Mouse (Mus musculus): ENCODE results near the gene Asf1b. TPM values are rescaled to one million over a fixed set of nuclear protein-coding genes. Genes with fewer than 3 reads are reported as not detected.
A peak's percentile ranks its signal among the peaks of the same experiment; 100 is the strongest.
"Not testable (repeated sequence)": the region's sequence is repeated elsewhere in the genome, so short reads cannot be mapped to it uniquely, and the experiment has no call there.

Gene Asf1b
- polyA plus RNA-seq, 1 experiment = 3.6 TPM

- TF ChIP-seq POLR2A (IDR thresholded peaks at IDR 0.05; ENCODE audit: low read depth, low read length) (no peak), CTCF (conservative IDR thresholded peaks at IDR 0.05; ENCODE audit: insufficient read depth, insufficient read length, low read depth, low read length) (no peak)
- peaks cover 21% of the 10 kb centered on the region for H3K4me1 ChIP-seq (ENCODE audit: control insufficient read depth, insufficient read depth, low read length)
- no peak overlapping the region for H3K4me3 ChIP-seq (ENCODE audit: insufficient read depth, low read depth, low read length)
- DNase-seq = no peak
- H3K36me3 ChIP-seq (ENCODE audit: control insufficient read depth, insufficient read depth, low read length) = no peaks in the 10 kb centered on the region
- H3K27ac ChIP-seq (ENCODE audit: insufficient read depth, low read depth, low read length) = peak overlapping the region; percentile 29
- no peaks in the 10 kb centered on the region for H3K27me3 ChIP-seq (replicated peaks; ENCODE audit: control insufficient read depth, insufficient read depth, low read length)
- WGBS = 71% methylated on average over 9 of the region's 9 CpGs
Observed at GRCm38 (mm10) chr8:83978200-83978599, 22.9 kb downstream of the Asf1b start.

DNA sequence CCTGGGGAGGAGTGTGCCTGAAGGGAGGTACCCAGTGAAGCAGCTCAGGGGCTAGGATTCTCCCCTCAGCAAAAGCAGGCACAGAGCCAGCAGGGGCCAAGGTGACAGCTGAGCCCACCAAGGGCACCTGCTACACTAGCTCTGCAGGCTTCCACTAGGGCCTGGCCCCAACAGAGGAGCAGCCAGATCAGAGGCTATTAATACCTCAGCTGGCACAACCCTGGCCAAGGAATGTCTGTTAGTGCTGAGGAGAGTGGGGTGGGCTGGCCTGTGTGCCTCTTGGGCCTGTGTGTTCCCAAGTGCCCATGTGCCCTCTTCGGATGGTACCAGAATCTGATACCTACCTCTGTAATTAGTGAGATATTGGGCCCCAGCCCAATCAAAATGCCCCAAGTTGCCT lies 24.9 kb downstream of the Asf1b start:
- 76% methylated on average over 1 of the region's 1 CpGs for WGBS
- no peak overlapping the region for H3K4me3 ChIP-seq (ENCODE audit: insufficient read depth, low read depth, low read length)
- no peaks in the 10 kb centered on the region for H3K27me3 ChIP-seq (replicated peaks; ENCODE audit: control insufficient read depth, insufficient read depth, low read length)
- no peaks in the 10 kb centered on the region for H3K36me3 ChIP-seq (ENCODE audit: control insufficient read depth, insufficient read depth, low read length)
- H3K27ac ChIP-seq (ENCODE audit: insufficient read depth, low read depth, low read length) = no peak overlapping the region
- peaks cover 15% of the 10 kb centered on the region for H3K4me1 ChIP-seq (ENCODE audit: control insufficient read depth, insufficient read depth, low read length)
- TF ChIP-seq CTCF (conservative IDR thresholded peaks at IDR 0.05; ENCODE audit: insufficient read depth, insufficient read length, low read depth, low read length) (no peak), POLR2A (IDR thresholded peaks at IDR 0.05; ENCODE audit: low read depth, low read length) (no peak)
- DNase-seq = no peak

DNA sequence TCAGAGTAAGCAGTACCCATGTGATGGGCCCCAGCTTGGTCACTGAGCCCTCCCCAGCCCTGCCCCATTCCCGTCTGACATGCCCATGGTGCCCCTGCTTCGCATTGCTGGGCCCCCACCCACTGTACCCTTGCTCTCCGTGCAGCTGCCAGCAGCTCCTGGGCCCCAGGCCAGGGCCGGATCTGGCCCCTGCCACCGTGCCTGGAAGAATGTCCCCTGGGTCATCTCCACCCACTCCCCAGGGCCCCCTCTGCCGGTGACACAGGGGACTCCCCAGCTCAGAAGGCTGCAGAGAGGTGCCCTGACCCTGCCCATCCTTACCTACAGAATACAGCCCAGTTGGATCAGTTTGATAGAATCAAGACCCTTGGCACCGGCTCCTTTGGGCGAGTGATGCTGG lies 25.5 kb downstream of the Asf1b start:
- 61% methylated on average over 8 of the region's 8 CpGs for WGBS
- TF ChIP-seq CTCF (conservative IDR thresholded peaks at IDR 0.05; ENCODE audit: insufficient read depth, insufficient read length, low read depth, low read length) (no peak), POLR2A (IDR thresholded peaks at IDR 0.05; ENCODE audit: low read depth, low read length) (no peak)
- no peaks in the 10 kb centered on the region for H3K36me3 ChIP-seq (ENCODE audit: control insufficient read depth, insufficient read depth, low read length)

GRCm38 (mm10) chr8:83981533-83981932 lies 26.2 kb downstream of the Asf1b start:
- Histone ChIP-seq H3K27me3 (replicated peaks; ENCODE audit: control insufficient read depth, insufficient read depth, low read length) (no peaks in the 10 kb centered on the region), H3K27ac (ENCODE audit: insufficient read depth, low read depth, low read length) (no peak overlapping the region), H3K4me1 (ENCODE audit: control insufficient read depth, insufficient read depth, low read length) (peaks cover 15% of the 10 kb centered on the region), H3K36me3 (ENCODE audit: control insufficient read depth, insufficient read depth, low read length) (no peaks in the 10 kb centered on the region), H3K4me3 (ENCODE audit: insufficient read depth, low read depth, low read length) (no peak overlapping the region)
- no peak for DNase-seq
- TF ChIP-seq CTCF (conservative IDR thresholded peaks at IDR 0.05; ENCODE audit: insufficient read depth, insufficient read length, low read depth, low read length) (no peak), POLR2A (IDR thresholded peaks at IDR 0.05; ENCODE audit: low read depth, low read length) (no peak)
- WGBS = 94% methylated on average over 7 of the region's 7 CpGs

More for the DNA sequence above, 25.5 kb downstream of the Asf1b start:
- Histone ChIP-seq H3K27ac (ENCODE audit: insufficient read depth, low read depth, low read length) (no peak overlapping the region), H3K27me3 (replicated peaks; ENCODE audit: control insufficient read depth, insufficient read depth, low read length) (no peaks in the 10 kb centered on the region), H3K4me3 (ENCODE audit: insufficient read depth, low read depth, low read length) (no peak overlapping the region), H3K4me1 (ENCODE audit: control insufficient read depth, insufficient read depth, low read length) (peaks cover 15% of the 10 kb centered on the region)
- DNase-seq = no peak

- no peak for DNase-seq
- Histone ChIP-seq H3K4me1 (ENCODE audit: control insufficient read depth, insufficient read depth, low read length) (peaks cover 9% of the 10 kb centered on the region), H3K4me3 (ENCODE audit: insufficient read depth, low read depth, low read length) (no peak overlapping the region), H3K36me3 (ENCODE audit: control insufficient read depth, insufficient read depth, low read length) (no peaks in the 10 kb centered on the region), H3K27ac (ENCODE audit: insufficient read depth, low read depth, low read length) (no peak overlapping the region), H3K27me3 (replicated peaks; ENCODE audit: control insufficient read depth, insufficient read depth, low read length) (no peaks in the 10 kb centered on the region)
- TF ChIP-seq POLR2A (IDR thresholded peaks at IDR 0.05; ENCODE audit: low read depth, low read length) (no peak), CTCF (conservative IDR thresholded peaks at IDR 0.05; ENCODE audit: insufficient read depth, insufficient read length, low read depth, low read length) (no peak)
- WGBS = 84% methylated on average over 4 of the region's 4 CpGs
Observed at GRCm38 (mm10) chr8:83982449-83982848, 27.1 kb downstream of the Asf1b start.

GRCm38 (mm10) chr8:83983222-83983621 lies 27.9 kb downstream of the Asf1b start:
- not testable (repeated sequence) for H3K27me3 ChIP-seq (replicated peaks; ENCODE audit: control insufficient read depth, insufficient read depth, low read length); H3K4me3 ChIP-seq (ENCODE audit: insufficient read depth, low read depth, low read length); H3K36me3 ChIP-seq (ENCODE audit: control insufficient read depth, insufficient read depth, low read length); H3K4me1 ChIP-seq (ENCODE audit: control insufficient read depth, insufficient read depth, low read length); H3K27ac ChIP-seq (ENCODE audit: insufficient read depth, low read depth, low read length); DNase-seq
- 96% methylated on average over 2 of the region's 2 CpGs for WGBS

DNA sequence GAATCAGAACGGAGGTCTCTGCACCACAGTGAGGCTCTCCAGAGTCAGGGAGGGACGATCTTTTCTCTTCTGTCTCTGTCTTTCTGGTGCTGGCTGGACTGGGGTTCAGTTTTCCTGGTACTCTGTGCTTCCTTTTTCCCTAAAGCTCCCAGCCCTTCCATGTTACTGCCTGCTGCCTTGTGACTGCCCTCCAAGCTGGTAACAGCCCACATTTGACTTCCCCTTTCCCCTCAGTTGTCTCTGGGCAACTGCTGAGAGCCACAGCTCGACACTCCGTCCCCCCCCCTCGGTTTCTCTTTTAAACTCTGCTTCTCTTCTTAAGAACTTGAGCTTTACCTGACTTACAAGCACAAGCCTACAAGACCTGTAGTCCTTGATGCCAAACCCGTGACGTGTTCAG lies 33.9 kb downstream of the Asf1b start:
- no peaks in the 10 kb centered on the region for H3K4me1 ChIP-seq (ENCODE audit: control insufficient read depth, insufficient read depth, low read length)
- H3K27ac ChIP-seq (ENCODE audit: insufficient read depth, low read depth, low read length) = no peak overlapping the region
- no peak overlapping the region for H3K4me3 ChIP-seq (ENCODE audit: insufficient read depth, low read depth, low read length)
- WGBS = 83% methylated on average over 7 of the region's 7 CpGs
- TF ChIP-seq CTCF (conservative IDR thresholded peaks at IDR 0.05; ENCODE audit: insufficient read depth, insufficient read length, low read depth, low read length) (no peak), POLR2A (IDR thresholded peaks at IDR 0.05; ENCODE audit: low read depth, low read length) (no peak)
- no peaks in the 10 kb centered on the region for H3K27me3 ChIP-seq (replicated peaks; ENCODE audit: control insufficient read depth, insufficient read depth, low read length)
- DNase-seq = no peak
- peaks cover 1% of the 10 kb centered on the region; the same call in 1 of the 2 replicates for H3K36me3 ChIP-seq (ENCODE audit: control insufficient read depth, insufficient read depth, low read length)

DNA sequence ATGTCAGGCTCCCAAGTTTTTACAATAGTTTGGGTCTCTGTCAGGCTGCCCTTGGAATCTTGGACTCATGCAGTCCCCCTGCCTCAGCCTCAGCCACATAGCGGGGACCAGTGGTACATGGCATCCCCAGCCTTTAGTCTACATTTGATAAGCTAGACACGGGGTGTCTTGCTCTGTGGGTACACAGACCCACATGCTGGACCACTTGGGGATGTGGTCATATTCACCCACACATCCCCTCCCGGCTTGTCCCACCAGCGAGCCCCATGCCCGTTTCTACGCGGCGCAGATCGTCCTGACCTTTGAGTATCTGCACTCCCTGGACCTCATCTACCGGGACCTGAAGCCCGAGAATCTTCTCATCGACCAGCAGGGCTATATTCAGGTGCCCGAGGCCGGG lies 34.9 kb downstream of the Asf1b start:
- Histone ChIP-seq H3K4me3 (ENCODE audit: insufficient read depth, low read depth, low read length) (no peak overlapping the region), H3K4me1 (ENCODE audit: control insufficient read depth, insufficient read depth, low read length) (no peaks in the 10 kb centered on the region), H3K36me3 (ENCODE audit: control insufficient read depth, insufficient read depth, low read length) (peaks cover 1% of the 10 kb centered on the region; the same call in 1 of the 2 replicates), H3K27ac (ENCODE audit: insufficient read depth, low read depth, low read length) (no peak overlapping the region), H3K27me3 (replicated peaks; ENCODE audit: control insufficient read depth, insufficient read depth, low read length) (no peaks in the 10 kb centered on the region)
- 93% methylated on average over 14 of the region's 14 CpGs for WGBS
- TF ChIP-seq POLR2A (IDR thresholded peaks at IDR 0.05; ENCODE audit: low read depth, low read length) (no peak), CTCF (conservative IDR thresholded peaks at IDR 0.05; ENCODE audit: insufficient read depth, insufficient read length, low read depth, low read length) (no peak)
- DNase-seq = no peak

Measured in kidney, adult 2 months (tissue).